Mouse (Mus musculus) spleen, adult 2 months (tissue): ENCODE measurements around the gene Egfr. TPM values are rescaled to one million over a fixed set of nuclear protein-coding genes. Genes with fewer than 3 reads are reported as not detected.

ENCODE experiments used
- DNase-seq, 2 experiments: peaks; one replicate each; pipeline versions ENCODE4 v3.0.0 to v3.0.0-alpha.2; 2012 to 2021; ENCODE audit warnings: low spot score in 2 of 2, low read depth in 1 of 2
- H3K27ac ChIP-seq: fragments of 200-500 bp; 2 replicates; pipeline ENCODE4 v1.5.1; 2012; ENCODE audit warnings: low read length, inconsistent platforms; ENCODE audit not compliant: insufficient read depth
- H3K27me3 ChIP-seq: fragments of 200-500 bp; 2 replicates; pipeline ENCODE4 v1.6.1; 2012; ENCODE audit warnings: mild to moderate bottlenecking, moderate library complexity, low read length, inconsistent platforms; ENCODE audit not compliant: control insufficient read depth, insufficient read depth
- H3K36me3 ChIP-seq: fragments of 200-500 bp; 2 replicates; pipeline ENCODE4 v1.6.1; 2012; ENCODE audit warnings: mild to moderate bottlenecking, low read length, inconsistent platforms; ENCODE audit not compliant: control insufficient read depth, insufficient read depth
- H3K4me1 ChIP-seq: fragments of 200-500 bp; 2 replicates; pipeline ENCODE4 v1.6.1; 2011; ENCODE audit warnings: inconsistent platforms; ENCODE audit not compliant: control insufficient read depth, insufficient read depth, insufficient read length
- H3K4me3 ChIP-seq: fragments of 200-500 bp; 2 replicates; pipeline ENCODE4 v1.5.1; 2011; ENCODE audit warnings: mild to moderate bottlenecking, inconsistent platforms; ENCODE audit not compliant: insufficient read depth, insufficient read length; ENCODE audit errors: extremely low read depth
- CTCF ChIP-seq: fragments of 200-500 bp; IDR thresholded peaks from 2 replicates; pipeline ENCODE4 v1.5.1; 2011; ENCODE audit warnings: mild to moderate bottlenecking, inconsistent platforms; ENCODE audit not compliant: insufficient read depth, insufficient read length, insufficient replicate concordance; ENCODE audit errors: extremely low read depth
- POLR2A ChIP-seq: fragments of 200-500 bp; IDR thresholded peaks from 2 replicates; pipeline ENCODE4 v1.6.1; 2011; ENCODE audit warnings: low read depth, low read length, inconsistent platforms
- WGBS: fragments of 180-500 bp; shearing (Covaris S2); methylation state at CpG from one replicate; pipeline ENCODE4 v1.1.7; 2018; 5-methylcytosine and 5-hydroxymethylcytosine counted together
- polyA plus RNA-seq: library from polyadenylated mRNA; depleted of rRNA; stranded (reverse); fragments of >200 nt; gene quantifications from 2 replicates; pipeline ENCODE4 v1.2.3, GENCODE M21; 2012

The Egfr gene
- polyA plus RNA-seq, 1 experiment, result 2.2 TPM

- no peak overlapping the region for H3K27ac ChIP-seq
- 88% methylated on average over 3 of the region's 3 CpGs for WGBS
Observed at GRCm38 (mm10) chr11:16810086-16810485, 58.1 kb downstream of the Egfr start.

GRCm38 (mm10) chr11:16813298-16813697, 61.3 kb downstream of the Egfr start:
- H3K36me3 ChIP-seq, result no peaks in the 10 kb centered on the region
- no peaks in the 10 kb centered on the region for H3K4me1 ChIP-seq
- H3K27me3 ChIP-seq, result no peaks in the 10 kb centered on the region
- TF ChIP-seq POLR2A (no peak), CTCF (no peak)
- no peak overlapping the region for H3K27ac ChIP-seq
- no peak for DNase-seq
- H3K4me3 ChIP-seq, result no peak overlapping the region

More at GRCm38 (mm10) chr11:16810086-16810485, 58.1 kb downstream of the Egfr start:
- Histone ChIP-seq H3K27me3 (no peaks in the 10 kb centered on the region), H3K4me3 (no peak overlapping the region), H3K4me1 (no peaks in the 10 kb centered on the region), H3K36me3 (no peaks in the 10 kb centered on the region)
- no peak for TF ChIP-seq CTCF
- no peak for TF ChIP-seq POLR2A
- no peak for DNase-seq

GRCm38 (mm10) chr11:16816414-16816813, 64.4 kb downstream of the Egfr start:
- Histone ChIP-seq H3K4me1 (no peaks in the 10 kb centered on the region), H3K27me3 (no peaks in the 10 kb centered on the region), H3K27ac (no peak overlapping the region), H3K4me3 (no peak overlapping the region), H3K36me3 (no peaks in the 10 kb centered on the region)
- WGBS, result 91% methylated on average over 9 of the region's 9 CpGs
- TF ChIP-seq CTCF (no peak), POLR2A (no peak)
- no peak for DNase-seq

- H3K4me3 ChIP-seq, result no peak overlapping the region
- 81% methylated on average over 6 of the region's 6 CpGs for WGBS
- DNase-seq, result no peak
- no peak overlapping the region for H3K27ac ChIP-seq
- no peaks in the 10 kb centered on the region for H3K27me3 ChIP-seq
- H3K36me3 ChIP-seq, result no peaks in the 10 kb centered on the region
- TF ChIP-seq POLR2A (no peak), CTCF (no peak)
- H3K4me1 ChIP-seq, result no peaks in the 10 kb centered on the region
Observed at GRCm38 (mm10) chr11:16817336-16818034, 65.5 kb downstream of the Egfr start.

- no peak overlapping the region for H3K4me3 ChIP-seq
- TF ChIP-seq POLR2A (no peak), CTCF (no peak)
- H3K27me3 ChIP-seq, result no peaks in the 10 kb centered on the region
- H3K27ac ChIP-seq, result no peak overlapping the region
- no peaks in the 10 kb centered on the region for H3K36me3 ChIP-seq
- WGBS, result 96% methylated on average over 1 of the region's 1 CpGs
- no peaks in the 10 kb centered on the region for H3K4me1 ChIP-seq
- no peak for DNase-seq
Observed at GRCm38 (mm10) chr11:16819424-16819823, 67.4 kb downstream of the Egfr start.

GRCm38 (mm10) chr11:16820138-16820537, 68.1 kb downstream of the Egfr start:
- Histone ChIP-seq H3K36me3 (no peaks in the 10 kb centered on the region), H3K27ac (no peak overlapping the region), H3K4me3 (no peak overlapping the region; the same call in 1 of the 2 replicates), H3K27me3 (no peaks in the 10 kb centered on the region), H3K4me1 (no peaks in the 10 kb centered on the region)
- no peak for TF ChIP-seq POLR2A
- TF ChIP-seq CTCF, result no peak
- DNase-seq, result no peak
- WGBS, result 83% methylated on average over 6 of the region's 6 CpGs

GRCm38 (mm10) chr11:16821668-16822254, 69.8 kb downstream of the Egfr start:
- no peak overlapping the region for H3K4me3 ChIP-seq
- no peaks in the 10 kb centered on the region for H3K4me1 ChIP-seq
- DNase-seq, result no peak
- no peak overlapping the region for H3K27ac ChIP-seq
- no peak for TF ChIP-seq POLR2A
- no peaks in the 10 kb centered on the region for H3K27me3 ChIP-seq
- H3K36me3 ChIP-seq, result no peaks in the 10 kb centered on the region
- 85% methylated on average over 6 of the region's 6 CpGs for WGBS
